Mouse (Mus musculus): ENCODE measurements around the gene Fam71d. TPM values are rescaled to one million over a fixed set of nuclear protein-coding genes. Genes with fewer than 3 reads are reported as not detected.

The Fam71d gene
- polyA plus RNA-seq (2016; fragmentation: Nextera tagmentation; extraction: Ambion mirVana), result 0.11 TPM in 1 of 2 replicates, not detected in the other

DNA sequence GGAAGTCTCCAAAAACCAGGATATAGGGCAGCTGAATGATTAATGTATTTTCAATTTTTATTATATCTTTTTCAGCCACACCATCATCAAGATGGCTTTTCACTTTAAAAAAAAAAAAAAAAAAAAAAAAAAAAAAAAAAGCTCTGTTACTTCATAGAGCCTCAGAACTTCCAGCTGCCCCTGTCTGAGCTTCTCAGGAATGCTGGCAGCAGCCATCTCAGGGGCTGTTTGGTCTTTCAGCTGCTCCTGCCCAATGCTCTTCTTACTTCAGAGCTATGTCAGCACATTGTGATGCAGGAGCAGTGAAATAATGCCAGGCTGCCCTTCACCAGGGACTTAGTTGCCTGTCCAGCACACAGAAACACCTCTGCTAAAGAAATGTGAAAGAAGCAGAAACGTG, at the start of gene Fam71d:
Fam71d (plus strand) TSS at position 211 of the 400 bp plus-strand sequence.
- no peaks in the 10 kb centered on the region for H3K9me3 ChIP-seq
- DNase-seq (ENCODE audit: low spot score), result no peak
- H3K27me3 ChIP-seq (ENCODE audit: insufficient read depth, poor library complexity, severe bottlenecking), result no peaks in the 10 kb centered on the region
- H3K4me1 ChIP-seq, result no peaks in the 10 kb centered on the region
- no peak within 1 kb of the TSS for H3K27ac ChIP-seq
- no peaks in the 10 kb centered on the region for H3K36me3 ChIP-seq
- WGBS, result 67% methylated on average over 1 of the region's 1 CpGs
- H3K4me3 ChIP-seq, result no peak within 1 kb of the TSS

DNA sequence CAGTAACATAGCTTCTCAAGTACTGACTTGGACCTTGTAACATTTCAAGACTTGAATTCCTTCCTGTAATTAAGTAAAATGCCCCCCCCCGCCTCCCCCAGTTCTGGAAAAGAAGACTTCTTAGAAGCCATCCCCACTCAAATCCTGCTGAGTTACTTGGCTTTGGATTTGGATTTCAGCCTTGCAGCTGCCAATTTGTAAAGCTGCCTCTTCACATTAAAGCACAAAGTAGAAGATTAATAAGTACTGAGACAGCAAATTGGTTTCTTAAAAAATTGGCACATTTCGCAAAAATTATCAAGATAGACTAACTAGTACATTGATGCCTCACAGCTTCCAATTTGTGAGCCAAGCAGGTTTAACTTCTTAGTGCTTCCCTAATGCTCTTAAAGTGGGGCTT, 47.6 kb upstream of the Fam71d start:
- Histone ChIP-seq H3K4me3 (no peak overlapping the region), H3K4me1 (peaks cover 13% of the 10 kb centered on the region), H3K9me3 (no peaks in the 10 kb centered on the region), H3K27ac (no peak overlapping the region), H3K36me3 (no peaks in the 10 kb centered on the region), H3K27me3 (ENCODE audit: insufficient read depth, poor library complexity, severe bottlenecking) (no peaks in the 10 kb centered on the region)
- no peak for DNase-seq (ENCODE audit: low spot score)
- WGBS, result 82% methylated on average over 2 of the region's 2 CpGs

DNA sequence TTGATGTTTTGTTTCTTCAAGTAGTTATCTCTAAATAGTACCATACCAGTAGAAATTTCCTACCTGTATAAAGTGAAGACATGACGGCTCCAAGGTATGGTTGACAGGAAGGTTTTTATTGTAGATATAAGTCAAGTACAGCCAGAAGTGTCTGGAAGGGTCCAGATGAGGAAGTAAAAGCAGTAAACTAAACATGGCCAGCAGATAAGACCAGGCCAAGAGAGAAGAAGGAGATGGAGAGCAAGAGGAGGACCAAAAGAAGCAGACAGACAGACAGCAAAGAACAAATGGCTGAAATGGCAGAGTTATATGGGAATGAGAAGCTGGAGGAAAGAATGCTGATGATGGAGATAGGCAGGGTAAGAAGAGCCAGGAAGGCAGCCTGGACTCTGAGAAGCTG, 46.1 kb upstream of the Fam71d start:
- H3K9me3 ChIP-seq, result no peaks in the 10 kb centered on the region
- WGBS, result 76% methylated on average over 1 of the region's 1 CpGs
- no peaks in the 10 kb centered on the region for H3K27me3 ChIP-seq (ENCODE audit: insufficient read depth, poor library complexity, severe bottlenecking)
- no peak overlapping the region for H3K4me3 ChIP-seq
- no peak for DNase-seq (ENCODE audit: low spot score)
- no peak overlapping the region for H3K27ac ChIP-seq
- peaks cover 3% of the 10 kb centered on the region; the same call in 1 of the 2 replicates for H3K4me1 ChIP-seq
- H3K36me3 ChIP-seq, result no peaks in the 10 kb centered on the region

DNA sequence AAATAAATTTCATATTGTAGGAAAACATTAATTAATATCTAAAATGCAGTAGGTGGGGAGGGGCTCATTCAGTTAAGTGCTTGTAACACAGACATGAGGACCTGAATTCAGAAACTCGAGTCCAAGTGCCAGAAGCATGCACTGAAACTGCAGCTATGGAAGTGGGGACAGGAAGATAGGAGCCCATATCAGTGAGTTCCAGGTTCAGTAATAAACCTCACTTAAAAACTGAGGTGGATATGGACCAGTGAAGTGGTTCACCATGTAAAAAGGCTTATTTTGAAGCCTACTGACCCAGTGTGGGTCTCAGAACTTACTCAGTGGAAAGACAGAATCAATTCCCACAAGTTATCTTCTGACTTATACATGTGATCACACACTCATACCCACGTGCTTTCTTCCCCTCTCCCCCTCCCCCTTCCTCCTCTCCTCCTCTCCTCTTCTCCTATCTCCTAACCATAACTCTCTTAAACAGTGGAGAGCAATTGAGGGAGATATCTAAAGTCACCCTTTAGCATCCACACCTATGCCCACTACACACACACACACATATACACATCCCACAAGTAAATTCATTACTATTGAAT, 31.5 kb upstream of the Fam71d start:
- Histone ChIP-seq H3K27ac (no peak overlapping the region), H3K4me1 (no peaks in the 10 kb centered on the region), H3K9me3 (no peaks in the 10 kb centered on the region), H3K4me3 (no peak overlapping the region), H3K36me3 (no peaks in the 10 kb centered on the region), H3K27me3 (ENCODE audit: insufficient read depth, poor library complexity, severe bottlenecking) (no peaks in the 10 kb centered on the region)
- WGBS, result 35% methylated on average over 2 of the region's 2 CpGs
- DNase-seq (ENCODE audit: low spot score), result no peak

DNA sequence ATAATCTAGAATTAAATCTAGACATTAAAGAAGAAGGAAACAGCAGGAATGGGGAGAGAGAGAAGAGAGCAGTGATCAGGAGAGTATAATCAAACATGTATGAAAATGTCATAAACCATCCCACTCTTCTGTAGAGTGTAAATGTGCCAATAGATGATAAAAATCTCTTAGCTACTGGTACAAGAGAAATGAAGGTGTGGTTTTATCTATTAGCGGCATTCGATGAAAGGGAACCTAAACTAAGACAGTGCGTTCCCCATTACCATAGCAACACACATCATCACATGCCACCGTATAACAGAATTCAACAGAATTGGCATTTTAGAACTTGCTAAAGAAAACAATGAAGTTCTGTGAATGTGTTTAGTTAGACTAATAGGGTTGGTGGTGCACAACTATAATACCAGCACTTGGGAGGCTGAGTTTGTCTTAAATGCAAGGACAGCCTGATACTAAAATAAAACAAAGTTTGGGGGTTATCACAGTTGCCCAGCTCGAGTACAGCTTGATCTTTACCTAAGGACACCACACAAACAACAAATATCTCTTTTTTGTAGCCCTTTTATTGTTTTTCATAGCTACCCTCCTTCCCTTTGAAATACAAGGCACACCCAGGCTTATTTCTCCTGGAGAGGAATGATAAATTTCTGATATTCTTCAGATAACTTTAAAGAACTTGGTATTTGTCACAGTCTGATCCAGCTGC, 13.1 kb upstream of the Fam71d start:
- no peak overlapping the region for H3K4me3 ChIP-seq
- H3K4me1 ChIP-seq, result no peaks in the 10 kb centered on the region
- WGBS, result 86% methylated on average over 5 of the region's 5 CpGs
- no peaks in the 10 kb centered on the region for H3K9me3 ChIP-seq
- H3K36me3 ChIP-seq, result no peaks in the 10 kb centered on the region
- DNase-seq (ENCODE audit: low spot score), result no peak
- no peaks in the 10 kb centered on the region for H3K27me3 ChIP-seq (ENCODE audit: insufficient read depth, poor library complexity, severe bottlenecking)
- H3K27ac ChIP-seq, result no peak overlapping the region

DNA sequence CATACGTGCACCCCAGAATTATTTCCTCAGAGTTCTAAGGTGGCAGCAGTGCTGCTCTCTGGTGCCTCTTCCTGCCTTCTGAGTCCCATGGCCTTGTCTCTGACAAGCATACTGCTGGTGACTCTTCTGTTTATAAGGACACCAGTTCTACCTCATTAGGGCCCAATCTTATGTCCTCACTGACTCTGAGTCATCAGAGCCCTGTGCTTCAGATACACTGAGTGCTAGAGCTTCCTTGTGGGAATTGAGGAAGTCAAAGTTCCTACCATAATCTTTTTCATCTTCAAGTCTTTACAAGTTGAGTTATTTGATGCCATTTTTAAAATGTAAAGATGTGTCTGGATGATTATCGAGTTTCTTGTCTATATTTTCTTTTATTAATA, 12.5 kb upstream of the Fam71d start:
- no peak overlapping the region for H3K4me3 ChIP-seq
- DNase-seq (ENCODE audit: low spot score), result no peak
- H3K27me3 ChIP-seq (ENCODE audit: insufficient read depth, poor library complexity, severe bottlenecking), result no peaks in the 10 kb centered on the region
- 81% methylated on average over 2 of the region's 2 CpGs for WGBS
- H3K36me3 ChIP-seq, result no peaks in the 10 kb centered on the region
- no peaks in the 10 kb centered on the region for H3K4me1 ChIP-seq
- no peaks in the 10 kb centered on the region for H3K9me3 ChIP-seq
- no peak overlapping the region for H3K27ac ChIP-seq

DNA sequence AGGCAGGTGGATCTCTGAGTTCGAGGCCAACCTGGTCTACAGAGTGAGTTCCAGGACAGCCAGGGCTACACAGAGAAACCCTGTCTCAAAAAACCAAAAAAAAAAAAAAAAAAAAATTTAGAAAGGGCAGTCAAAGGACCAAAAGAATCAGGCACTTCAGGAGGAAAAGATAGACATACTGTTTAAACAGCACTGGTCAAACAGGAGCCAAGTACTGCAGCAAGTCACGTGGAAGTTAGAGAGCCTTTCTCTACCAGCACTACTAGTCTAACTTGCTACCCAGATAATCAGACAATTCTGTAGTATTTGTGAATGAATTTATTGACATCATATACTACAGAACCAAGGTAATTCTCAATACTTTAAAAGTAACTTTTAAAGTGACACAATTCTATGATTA, 10.3 kb upstream of the Fam71d start:
- no peak overlapping the region for H3K4me3 ChIP-seq
- no peaks in the 10 kb centered on the region for H3K9me3 ChIP-seq
- 89% methylated on average over 2 of the region's 2 CpGs for WGBS
- no peak overlapping the region for H3K27ac ChIP-seq
- H3K36me3 ChIP-seq, result no peaks in the 10 kb centered on the region
- H3K4me1 ChIP-seq, result no peaks in the 10 kb centered on the region
- DNase-seq (ENCODE audit: low spot score), result no peak
- H3K27me3 ChIP-seq (ENCODE audit: insufficient read depth, poor library complexity, severe bottlenecking), result no peaks in the 10 kb centered on the region

DNA sequence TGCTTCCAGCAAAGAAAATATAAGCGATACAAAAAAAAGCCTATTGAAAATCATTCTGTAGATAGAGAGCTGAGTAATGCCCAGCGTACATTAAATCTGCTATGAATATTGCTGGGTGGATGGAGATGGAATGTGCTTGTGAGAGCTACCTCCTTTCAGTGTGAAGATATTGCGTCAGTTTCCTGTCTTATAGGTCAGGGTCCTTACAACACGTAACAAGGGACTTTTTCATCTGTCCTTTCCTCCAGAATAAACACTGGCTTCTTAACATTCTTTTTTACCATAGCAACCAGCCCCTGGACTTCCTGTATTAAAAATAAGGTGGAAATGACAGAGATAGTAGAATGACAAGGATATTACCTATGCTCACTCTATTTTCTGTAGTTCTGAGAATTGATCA, 9.1 kb upstream of the Fam71d start:
- WGBS, result 75% methylated on average over 4 of the region's 4 CpGs
- no peaks in the 10 kb centered on the region for H3K9me3 ChIP-seq
- no peak overlapping the region for H3K27ac ChIP-seq
- no peak for DNase-seq (ENCODE audit: low spot score)
- H3K27me3 ChIP-seq (ENCODE audit: insufficient read depth, poor library complexity, severe bottlenecking), result no peaks in the 10 kb centered on the region
- H3K4me3 ChIP-seq, result no peak overlapping the region
- no peaks in the 10 kb centered on the region for H3K4me1 ChIP-seq
- H3K36me3 ChIP-seq, result no peaks in the 10 kb centered on the region

DNA sequence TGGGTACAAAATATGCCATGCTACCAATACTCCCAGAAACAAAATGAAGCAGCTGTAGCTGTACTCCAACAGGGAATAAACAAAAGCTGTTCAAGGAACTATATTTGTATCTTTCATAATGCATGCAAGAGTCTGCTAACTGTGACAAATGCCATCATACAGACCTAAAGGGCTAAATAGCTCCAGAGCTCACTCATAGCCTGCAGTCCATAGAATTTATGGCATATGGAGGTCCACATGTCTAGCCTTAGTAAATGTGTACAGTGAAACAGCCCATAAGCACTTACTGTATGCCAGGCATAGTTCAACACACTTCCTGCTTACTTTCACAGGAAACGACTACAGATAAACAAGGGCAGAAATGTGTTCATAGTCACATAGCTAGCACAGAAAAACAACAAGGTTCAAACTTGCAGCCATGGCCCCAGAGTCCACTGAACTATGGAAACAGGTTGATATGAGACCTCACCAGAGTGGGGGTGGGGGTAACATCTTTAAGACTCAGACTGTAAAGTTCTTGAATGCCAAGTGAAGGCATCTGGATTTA, 5.6 kb upstream of the Fam71d start:
- Histone ChIP-seq H3K9me3 (no peaks in the 10 kb centered on the region), H3K27me3 (ENCODE audit: insufficient read depth, poor library complexity, severe bottlenecking) (no peaks in the 10 kb centered on the region), H3K4me3 (no peak overlapping the region), H3K27ac (no peak overlapping the region), H3K4me1 (no peaks in the 10 kb centered on the region), H3K36me3 (no peaks in the 10 kb centered on the region)
- 53% methylated on average over 1 of the region's 1 CpGs for WGBS
- no peak for DNase-seq (ENCODE audit: low spot score)

DNA sequence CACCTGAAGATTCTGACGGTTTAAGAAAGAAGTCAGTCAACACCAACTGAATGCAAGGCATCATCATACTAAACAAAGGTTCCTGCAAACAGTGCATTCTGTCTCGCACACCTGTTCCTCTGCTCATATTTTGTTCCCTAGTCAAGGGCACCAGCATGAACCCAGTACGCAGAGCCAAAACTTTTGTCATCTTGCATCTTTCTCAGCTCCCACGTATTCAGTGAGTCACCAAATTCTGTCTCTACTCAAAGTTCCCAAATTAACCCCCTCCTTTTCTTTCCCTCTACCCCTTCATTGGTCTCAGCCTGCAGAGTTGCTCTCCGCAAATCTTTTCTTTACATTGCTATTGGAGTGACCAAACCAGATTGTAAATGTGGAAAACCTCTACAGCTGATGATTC, 2.5 kb upstream of the Fam71d start:
- no peaks in the 10 kb centered on the region for H3K4me1 ChIP-seq
- no peak for DNase-seq (ENCODE audit: low spot score)
- WGBS, result 87% methylated on average over 5 of the region's 5 CpGs

DNA sequence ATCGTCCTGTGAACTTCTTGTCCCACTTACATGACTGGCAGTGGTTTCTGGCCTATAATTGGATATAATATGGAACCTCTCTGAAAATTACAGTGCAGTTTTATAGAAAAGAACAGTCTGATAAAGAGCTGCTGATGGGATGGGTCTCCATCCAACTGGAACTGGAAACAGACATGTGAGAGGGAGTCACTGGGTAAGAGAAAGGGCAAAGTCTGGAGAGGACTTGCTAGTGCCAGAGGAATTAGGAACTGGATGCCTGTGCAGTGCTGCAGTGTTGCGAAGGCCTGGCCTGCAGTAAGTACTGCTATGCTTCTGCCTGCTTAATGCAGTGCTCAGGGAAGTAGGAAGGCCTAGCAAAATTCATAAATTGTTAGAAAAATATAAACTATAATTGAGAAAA, 1.9 kb downstream of the Fam71d start:
- DNase-seq (ENCODE audit: low spot score), result no peak
- WGBS, result 82% methylated on average over 2 of the region's 2 CpGs

More for the DNA sequence above, 2.5 kb upstream of the Fam71d start:
- Histone ChIP-seq H3K27ac (no peak overlapping the region), H3K36me3 (no peaks in the 10 kb centered on the region), H3K27me3 (ENCODE audit: insufficient read depth, poor library complexity, severe bottlenecking) (no peaks in the 10 kb centered on the region), H3K4me3 (no peak overlapping the region), H3K9me3 (no peaks in the 10 kb centered on the region)

DNA sequence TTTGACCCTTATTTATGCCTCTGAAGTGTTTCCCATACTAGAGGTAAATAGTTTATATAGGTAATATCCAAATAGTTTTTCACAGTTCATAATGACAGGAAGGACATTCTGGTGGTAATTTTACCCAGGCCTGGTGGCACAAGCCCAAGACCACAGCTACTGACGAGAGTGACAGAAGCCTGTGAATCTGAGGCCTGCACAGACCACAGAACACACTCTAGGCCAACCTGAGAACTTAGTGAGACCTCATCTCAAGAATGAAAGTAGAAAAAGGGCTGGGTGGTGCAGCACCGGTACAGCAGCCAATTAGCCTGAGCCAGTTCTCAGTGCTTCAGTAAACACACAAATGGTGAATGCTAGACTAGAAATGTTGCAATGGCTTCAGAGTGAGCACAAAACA, 26.4 kb downstream of the Fam71d start:
- WGBS, result 68% methylated on average over 2 of the region's 2 CpGs
- no peaks in the 10 kb centered on the region for H3K4me1 ChIP-seq
- H3K27ac ChIP-seq, result no peak overlapping the region
- H3K9me3 ChIP-seq, result no peaks in the 10 kb centered on the region
- DNase-seq (ENCODE audit: low spot score), result no peak
- no peak overlapping the region for H3K4me3 ChIP-seq
- no peaks in the 10 kb centered on the region for H3K36me3 ChIP-seq
- H3K27me3 ChIP-seq (ENCODE audit: insufficient read depth, poor library complexity, severe bottlenecking), result no peaks in the 10 kb centered on the region

More for the DNA sequence above, 1.9 kb downstream of the Fam71d start:
- Histone ChIP-seq H3K36me3 (no peaks in the 10 kb centered on the region), H3K4me3 (no peak overlapping the region), H3K4me1 (no peaks in the 10 kb centered on the region), H3K27ac (no peak overlapping the region), H3K27me3 (ENCODE audit: insufficient read depth, poor library complexity, severe bottlenecking) (no peaks in the 10 kb centered on the region), H3K9me3 (no peaks in the 10 kb centered on the region)

DNA sequence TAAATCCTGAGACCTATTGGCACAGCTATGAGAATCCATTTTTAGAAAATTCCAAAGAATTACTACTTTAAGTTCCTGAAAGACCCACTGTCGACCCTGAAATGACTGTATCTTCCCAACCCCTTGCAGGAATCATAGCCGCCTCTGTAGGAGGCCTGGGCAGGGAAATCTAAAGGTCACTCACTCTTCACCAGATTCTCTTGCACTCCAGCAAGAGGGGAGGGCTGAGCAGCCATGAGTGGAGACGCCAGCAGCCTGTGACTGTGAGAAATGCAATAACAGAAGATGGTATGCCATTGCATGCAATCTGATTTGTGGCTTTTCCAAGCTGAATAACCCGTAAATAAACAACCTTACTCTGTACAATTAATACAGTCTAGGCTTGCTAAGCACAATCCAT, 36.4 kb downstream of the Fam71d start:
- H3K27ac ChIP-seq, result no peak overlapping the region
- DNase-seq (ENCODE audit: low spot score), result no peak
- no peaks in the 10 kb centered on the region for H3K9me3 ChIP-seq
- H3K4me3 ChIP-seq, result no peak overlapping the region
- 46% methylated on average over 4 of the region's 4 CpGs for WGBS
- H3K27me3 ChIP-seq (ENCODE audit: insufficient read depth, poor library complexity, severe bottlenecking), result no peaks in the 10 kb centered on the region
- no peaks in the 10 kb centered on the region for H3K36me3 ChIP-seq
- H3K4me1 ChIP-seq, result no peaks in the 10 kb centered on the region
